Mouse (Mus musculus): ENCODE data around the gene Olfr1259.
"Not testable (repeated sequence)": the region's sequence is repeated elsewhere in the genome, so short reads cannot be mapped to it uniquely, and the experiment has no call there.

The Olfr1259 gene

DNA sequence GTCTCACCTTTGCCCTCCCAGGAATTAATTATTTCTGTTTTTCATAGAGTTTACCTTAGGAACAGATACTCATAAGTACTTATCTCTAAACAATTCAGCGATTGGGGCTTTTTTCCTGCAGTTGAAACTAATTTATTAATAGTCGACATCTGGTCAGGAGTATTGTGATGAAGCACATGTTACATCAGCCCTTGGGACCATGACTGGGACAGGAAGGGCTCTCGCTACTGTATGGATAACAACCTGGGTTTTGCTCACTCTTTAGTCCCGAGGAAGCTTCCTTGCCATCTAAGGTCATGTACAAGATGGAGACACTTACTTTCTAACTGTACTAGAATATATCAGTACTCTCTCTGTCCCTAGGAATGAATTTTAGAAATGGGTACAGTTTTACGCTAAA is at the start of gene Olfr1259:
TSS of gene Olfr1259 (minus strand) at position 101 of the 400 bp plus-strand sequence.
- no peak for DNase-seq (ENCODE audit: low spot score in 2 of 2)

GRCm38 (mm10) chr2:89990921-89991320 is 42.5 kb upstream of the Olfr1259 start, which contains the start of gene Olfr1261:
TSS of gene Olfr1261 (plus strand) at chr2:89991221.
- DNase-seq (ENCODE audit: low spot score in 2 of 2) = no peak

- DNase-seq (ENCODE audit: low spot score in 2 of 2) = no peak
These were observed 29.2 kb upstream of the Olfr1259 start for GRCm38 (mm10) chr2:89977709-89978108.

- peak in 1 of 2 experiments; percentile 3 for DNase-seq (ENCODE audit: low spot score in 2 of 2)
These were observed 25.7 kb upstream of the Olfr1259 start, which contains the start of gene Olfr1260 for GRCm38 (mm10) chr2:89974184-89974583. TSS of gene Olfr1260 (plus strand) at chr2:89974340.

- no peak for DNase-seq (ENCODE audit: low spot score in 2 of 2)
These were observed 21.5 kb downstream of the Olfr1259 start, which contains the start of gene Olfr1258 for GRCm38 (mm10) chr2:89927009-89927408. TSS of gene Olfr1258 (plus strand) at chr2:89927309.

- DNase-seq (ENCODE audit: low spot score in 2 of 2) = not testable (repeated sequence)
These were observed 35.8 kb downstream of the Olfr1259 start for GRCm38 (mm10) chr2:89912616-89913015.

All from left cerebral cortex, adult 9 months (tissue).